Mouse (Mus musculus) layer of hippocampus, postnatal 36 days (tissue): Measurements from ENCODE around the gene Eif4g1. TPM values are rescaled to one million over a fixed set of nuclear protein-coding genes. Genes with fewer than 3 reads are reported as not detected.
"Not testable (repeated sequence)": the region's sequence is repeated elsewhere in the genome, so short reads cannot be mapped to it uniquely, and the experiment has no call there.

Experiments used
- DNase-seq, 2 experiments: peaks; one replicate each; pipeline ENCODE4 v3.0.0; 2022
- total RNA-seq, 2 experiments: library from RNA; stranded (reverse); gene quantifications; 2 replicates each; pipeline ENCODE4 v1.2.3; 2021

Eif4g1 gene
- 100 to 1,000 TPM; 292 to 299 TPM for total RNA-seq

DNA sequence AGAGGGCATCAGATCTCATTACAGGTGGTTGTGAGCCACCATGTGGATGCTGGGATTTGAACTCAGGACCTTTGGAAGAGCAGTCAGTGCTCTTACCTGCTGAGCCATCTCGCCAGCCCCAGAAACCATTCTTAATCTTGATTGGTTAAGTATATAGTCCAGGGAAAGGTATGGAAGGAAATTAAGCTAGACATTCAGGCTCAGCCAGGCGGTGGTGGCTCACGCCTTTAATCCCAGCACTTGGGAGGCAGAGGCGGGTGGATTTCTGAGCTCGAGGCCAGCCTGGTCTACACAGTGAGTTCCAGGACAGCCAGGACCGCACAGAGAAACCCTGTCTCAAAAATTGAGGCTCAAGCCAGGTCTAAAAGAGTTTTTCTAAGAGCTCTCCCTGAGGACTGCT lies at the start of gene Eif4g1:
TSS of gene Eif4g1 (plus strand) at position 301 of the 400 bp plus-strand sequence.
- not testable (repeated sequence) for DNase-seq

DNA sequence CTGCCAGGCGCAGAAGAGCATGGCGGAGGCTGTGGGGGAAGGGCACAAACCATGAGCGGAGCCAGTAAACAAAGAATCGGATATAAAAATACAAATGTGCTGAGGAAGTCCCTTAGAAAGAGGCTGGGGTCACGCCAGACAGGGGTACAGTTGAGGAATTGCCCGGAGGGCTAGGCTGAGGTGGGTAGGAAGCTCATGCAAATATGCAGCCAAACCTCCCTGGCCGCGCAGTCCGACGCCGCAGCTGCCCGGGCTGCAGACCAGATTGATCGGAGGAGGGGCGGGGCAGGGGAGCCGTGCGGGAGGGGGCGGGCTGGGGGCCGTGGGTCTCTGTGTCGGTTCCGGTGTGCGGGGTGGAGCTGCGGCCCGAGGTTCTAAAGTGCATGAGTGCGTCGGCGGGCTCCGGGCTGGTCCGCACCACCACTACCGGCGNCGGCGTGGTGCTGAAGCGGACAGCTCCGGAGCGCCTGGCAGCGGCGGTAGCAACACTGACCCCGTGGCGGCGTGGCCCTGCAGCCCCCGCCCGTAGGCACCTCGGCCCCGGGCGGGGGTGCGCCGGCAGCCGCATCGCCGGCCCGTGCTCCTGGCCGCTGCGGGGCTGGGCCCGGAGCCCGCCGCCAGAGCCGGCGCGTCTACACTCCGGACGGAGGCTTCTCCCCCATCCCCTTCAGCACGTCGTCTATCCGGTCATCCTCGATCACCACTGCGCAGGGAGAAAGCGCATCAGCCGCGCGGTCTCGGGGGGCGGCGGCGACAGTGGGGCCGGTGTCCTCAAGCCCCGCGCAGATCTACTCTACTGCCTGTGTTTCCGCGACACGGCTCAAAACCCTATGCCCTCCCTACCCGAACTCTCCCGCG lies 48.3 kb upstream of the Eif4g1 start:
- no peak for DNase-seq

DNA sequence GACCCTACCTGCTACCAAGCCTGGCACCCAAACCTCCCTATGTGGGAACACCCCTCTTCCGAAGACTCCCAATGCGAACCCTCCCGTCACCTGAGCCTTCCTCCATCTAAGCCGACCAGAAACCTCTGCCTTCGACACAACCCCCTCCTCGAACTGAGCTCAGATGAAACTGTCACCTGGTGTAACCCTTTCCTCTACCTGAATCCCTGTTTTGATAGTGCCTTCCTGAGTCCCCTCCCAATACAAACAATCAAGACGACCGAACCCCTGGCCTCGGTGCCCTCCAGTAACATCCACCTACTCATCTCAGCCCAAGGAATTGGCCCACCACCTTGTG lies 47.7 kb upstream of the Eif4g1 start:
- DNase-seq: no peak

DNA sequence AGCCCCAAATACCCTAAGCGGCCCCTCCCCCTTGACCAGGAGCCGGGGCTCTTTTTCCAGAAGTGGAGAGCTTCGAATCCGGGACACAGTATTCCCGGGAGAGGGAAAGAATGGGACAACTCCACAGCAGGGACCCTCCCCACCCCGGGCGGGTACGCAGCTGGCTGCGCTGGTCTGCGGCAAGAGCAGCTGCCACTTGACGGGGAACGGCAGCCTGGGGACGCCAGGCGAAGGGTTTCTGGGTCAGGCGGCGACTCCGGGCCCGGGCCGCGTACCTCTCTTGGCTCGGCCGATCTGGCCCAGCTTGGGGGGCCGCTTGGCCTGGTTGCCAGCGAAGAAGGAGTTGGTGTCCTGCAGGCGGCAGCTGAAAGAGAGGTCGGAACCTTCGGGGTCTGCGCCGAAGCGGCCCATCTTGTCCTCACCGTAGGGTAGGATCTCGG lies 47.3 kb upstream of the Eif4g1 start:
- DNase-seq: no peak

DNA sequence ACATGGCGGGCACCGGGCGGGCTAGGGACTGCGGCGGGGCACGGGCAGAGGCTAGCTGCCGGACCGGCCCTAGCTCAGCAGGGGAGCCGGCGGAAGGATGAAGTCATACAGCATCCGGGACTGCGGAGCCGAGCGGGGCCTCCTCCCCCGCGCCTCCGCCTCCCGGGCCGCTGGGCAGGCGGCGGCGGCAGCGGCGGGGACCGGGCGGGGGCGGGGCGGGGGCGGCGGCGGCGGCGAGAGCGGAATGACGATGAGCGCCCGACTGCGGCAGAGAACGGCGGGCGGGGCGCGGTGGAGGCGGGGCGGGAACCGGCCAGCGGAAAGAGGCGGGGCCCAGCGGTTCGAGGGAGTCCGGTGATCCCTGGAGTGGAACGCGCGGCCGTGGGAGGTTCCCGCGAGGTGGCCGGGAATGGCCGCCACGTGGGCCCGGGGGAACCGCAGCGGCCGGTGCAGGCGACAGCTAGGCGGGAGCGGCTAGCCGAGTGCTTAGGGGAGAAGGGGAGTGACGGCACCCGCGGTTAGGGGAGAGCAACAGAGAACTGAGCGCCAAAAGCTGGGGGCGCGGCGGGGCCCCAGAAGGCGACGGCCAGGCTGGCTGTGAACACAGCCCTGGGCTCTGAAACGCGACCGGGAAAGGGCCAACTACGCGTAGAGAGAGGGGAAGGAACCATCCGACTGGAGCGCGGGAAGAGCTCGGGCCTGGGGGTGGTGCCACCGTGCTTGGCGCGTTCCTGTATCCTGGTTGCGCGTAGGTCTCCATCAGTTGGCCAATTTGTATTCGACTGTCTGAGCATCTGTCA lies 46.7 kb upstream of the Eif4g1 start, which contains the start of gene Camk2n2:
TSS of gene Camk2n2 (minus strand) at position 97 of the 800 bp plus-strand sequence.
- DNase-seq: peak in 1 of 2 experiments; percentile 45

DNA sequence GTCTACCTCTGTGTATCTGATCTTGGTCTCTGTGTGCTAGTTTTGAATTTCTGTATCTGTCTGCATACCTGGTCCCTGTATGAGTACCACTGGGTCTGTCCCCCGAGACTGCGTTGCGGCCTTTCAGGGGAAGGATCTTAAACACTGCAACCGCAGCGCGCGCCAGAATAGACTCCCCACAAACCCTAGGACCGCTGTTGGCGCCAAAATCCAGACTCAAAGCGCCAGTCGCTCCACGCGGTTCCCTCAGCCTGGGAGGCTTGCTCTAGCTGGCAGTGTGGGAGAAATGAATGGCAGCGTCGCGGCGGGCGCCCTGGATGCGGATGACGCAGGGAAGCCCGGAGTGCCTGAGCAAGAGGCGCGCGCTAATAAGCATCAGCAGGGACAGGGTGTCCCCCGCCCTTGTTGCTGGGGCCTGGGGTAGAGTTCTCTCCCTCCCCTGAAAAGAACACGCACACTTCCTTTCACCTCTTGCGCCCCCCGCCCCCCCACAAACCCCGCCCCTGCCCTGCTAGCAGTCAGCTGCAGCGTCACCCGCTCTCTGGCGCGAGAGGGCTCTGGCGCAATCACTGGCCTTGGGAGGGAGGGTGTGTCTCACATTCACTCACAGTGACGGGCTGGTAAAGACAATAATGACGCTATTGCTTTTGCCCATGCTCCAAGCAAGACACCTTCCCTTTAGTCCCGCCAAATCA lies 46.0 kb upstream of the Eif4g1 start:
- DNase-seq: peak; percentile 55 to 69

DNA sequence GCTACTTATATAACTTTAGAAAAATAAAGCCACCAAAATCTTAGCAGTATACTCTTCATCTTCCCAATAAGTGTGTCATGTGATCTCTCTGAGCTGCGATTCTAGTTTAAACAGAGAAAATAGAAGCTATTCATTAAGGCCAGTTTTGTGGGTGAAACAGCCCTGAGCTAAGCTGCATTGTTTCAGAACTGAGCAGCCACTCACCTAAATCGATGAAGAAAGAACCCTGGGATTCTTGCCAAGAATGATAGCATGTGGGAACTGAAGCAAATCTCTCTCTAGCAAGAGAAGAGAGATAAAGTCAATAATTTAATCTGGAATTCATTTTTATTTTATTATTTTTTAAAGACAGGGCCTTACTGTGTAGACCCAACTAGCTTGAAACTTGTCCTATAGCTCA lies 44.9 kb upstream of the Eif4g1 start:
- no peak for DNase-seq

DNA sequence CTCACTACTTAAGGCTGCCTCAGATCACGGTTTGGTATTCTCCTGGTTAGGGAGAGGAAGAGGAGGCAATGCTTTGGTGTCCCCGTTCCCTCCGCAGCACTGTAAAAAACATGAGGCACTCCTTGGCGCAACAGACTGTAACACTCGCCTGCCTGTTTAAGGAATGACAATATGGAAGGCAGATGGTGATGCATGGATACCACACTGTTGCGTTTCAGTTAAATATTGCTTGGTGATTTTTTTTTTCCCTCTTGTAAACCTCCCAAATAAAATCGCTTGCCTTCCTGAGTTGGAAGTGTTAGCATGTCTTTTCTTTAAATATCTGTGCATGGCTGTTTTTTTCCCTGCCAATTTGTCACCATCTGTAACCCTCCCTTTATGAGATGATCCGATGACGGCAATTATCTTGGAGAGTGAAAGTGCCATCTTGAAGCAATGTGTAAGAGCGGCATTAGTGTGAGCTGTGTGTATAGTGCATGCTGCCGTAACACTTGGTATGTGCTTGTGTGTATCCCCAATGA lies 39.2 kb upstream of the Eif4g1 start:
- peak; percentile 19 to 24 for DNase-seq

DNA sequence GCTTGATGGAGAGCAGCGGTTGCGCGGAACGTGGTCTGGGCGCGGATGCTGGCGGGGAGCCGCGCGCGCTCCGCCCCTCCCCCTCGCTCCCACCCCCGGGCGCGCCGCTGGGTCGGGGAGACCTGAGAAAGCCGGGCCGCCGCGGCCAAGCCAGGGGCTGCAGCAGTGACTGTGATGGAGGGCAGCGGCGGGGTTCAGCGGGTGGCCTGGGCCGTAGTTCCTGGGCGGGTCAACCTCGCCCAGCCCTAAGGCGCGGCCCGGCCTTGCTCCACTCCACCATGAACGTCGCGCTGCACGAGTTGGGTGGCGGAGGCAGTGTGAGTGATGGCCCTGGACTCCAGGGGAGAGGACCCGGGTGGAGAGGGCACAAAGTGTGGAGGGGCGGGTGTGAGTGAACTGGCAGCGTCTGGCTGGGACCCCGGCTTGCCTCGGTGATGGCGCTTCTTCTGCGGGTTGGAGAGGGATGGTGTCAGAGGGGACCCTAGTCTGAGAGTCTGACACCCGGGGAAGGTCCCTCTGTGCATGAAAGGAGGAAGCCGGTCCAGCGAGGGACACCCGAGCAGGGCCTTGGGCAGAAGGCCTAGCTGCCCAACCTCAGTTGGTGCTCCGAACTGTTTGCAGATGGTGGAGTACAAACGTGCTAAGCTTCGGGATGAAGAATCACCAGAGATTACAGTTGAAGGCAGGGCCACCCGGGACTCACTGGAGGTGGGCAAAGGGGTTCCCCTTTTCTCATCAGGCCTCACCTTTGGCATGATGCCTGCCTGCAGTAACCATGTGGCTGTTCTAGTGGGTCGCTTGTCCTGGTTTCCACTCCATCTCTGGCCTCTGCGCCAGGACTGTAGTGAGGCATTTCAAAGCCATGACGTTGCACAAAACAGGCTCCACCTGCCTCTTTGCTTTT lies 38.1 kb upstream of the Eif4g1 start, which contains the start of gene Ece2:
TSS of gene Ece2 (plus strand) at position 98 of the 904 bp plus-strand sequence.
- DNase-seq: peak; percentile 21 to 23

DNA sequence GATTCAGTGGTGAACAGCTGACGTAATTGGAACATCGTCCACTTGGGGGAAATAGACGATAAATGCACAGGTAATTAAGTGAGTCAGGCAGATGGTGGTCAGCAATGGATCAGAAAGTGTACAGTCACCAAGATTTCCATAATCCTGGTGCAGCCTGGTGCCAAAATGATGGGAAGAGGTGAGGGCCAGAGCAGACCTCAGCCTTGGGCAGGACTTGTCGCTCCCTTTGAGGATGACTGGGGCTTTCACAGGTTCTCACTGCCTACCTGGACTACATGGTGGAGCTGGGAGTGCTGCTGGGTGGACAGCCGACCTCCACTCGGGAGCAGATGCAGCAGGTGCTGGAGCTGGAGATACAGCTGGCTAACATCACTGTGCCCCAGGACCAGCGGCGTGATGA lies 30.7 kb upstream of the Eif4g1 start:
- DNase-seq: no peak

DNA sequence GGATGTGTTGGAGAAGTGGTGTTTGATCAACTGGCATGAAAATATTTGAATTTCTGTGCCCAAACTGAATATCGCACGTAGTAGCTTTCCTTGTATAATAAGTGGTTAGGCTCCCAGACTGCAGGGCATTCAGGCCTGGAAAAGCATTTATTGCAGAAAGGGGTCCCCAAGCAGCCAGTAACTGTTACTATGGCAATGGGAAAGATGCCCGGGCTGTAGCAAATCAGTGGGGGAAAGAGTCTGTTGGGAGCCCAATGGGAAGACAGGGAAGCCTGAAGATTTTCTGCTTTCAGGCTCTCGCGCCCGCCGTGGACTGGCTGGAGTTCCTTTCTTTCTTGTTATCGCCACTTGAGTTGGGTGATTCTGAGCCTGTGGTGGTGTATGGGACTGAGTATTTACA lies 29.7 kb upstream of the Eif4g1 start:
- DNase-seq: peak; percentile 66 to 70

DNA sequence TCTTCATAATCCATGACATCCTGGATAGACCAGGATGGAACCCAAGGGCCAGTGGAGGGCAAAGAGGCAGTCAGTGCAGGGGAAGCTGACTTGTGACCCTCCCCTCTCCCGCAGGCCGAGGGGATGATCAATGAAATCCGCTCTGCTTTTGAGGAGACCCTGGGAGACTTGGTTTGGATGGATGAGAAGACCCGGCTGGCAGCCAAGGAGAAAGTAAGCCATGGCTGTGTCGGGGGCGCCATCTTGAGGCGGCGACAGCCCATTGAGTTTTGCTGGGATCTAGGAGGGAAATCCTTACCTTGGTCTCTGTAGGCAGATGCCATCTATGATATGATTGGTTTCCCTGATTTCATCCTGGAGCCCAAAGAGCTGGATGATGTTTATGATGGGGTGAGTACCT lies 26.0 kb upstream of the Eif4g1 start:
- DNase-seq: peak; percentile 77 to 78

DNA sequence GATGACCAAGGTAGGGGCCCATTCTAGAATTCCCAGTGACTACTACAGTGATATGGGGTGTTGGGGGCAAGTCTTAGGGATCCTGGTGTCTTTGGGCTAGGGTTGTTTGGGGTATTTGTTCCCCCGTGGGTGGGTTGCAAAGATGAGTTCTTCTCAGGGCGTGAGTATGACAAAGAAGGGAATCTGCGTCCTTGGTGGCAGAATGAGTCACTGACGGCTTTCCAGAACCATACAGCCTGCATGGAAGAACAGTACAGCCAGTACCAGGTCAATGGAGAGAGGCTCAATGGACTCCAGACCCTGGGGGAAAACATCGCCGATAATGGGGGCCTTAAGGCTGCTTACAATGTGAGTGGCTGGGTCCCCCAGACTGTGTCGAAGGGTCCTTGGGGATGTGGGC lies 24.2 kb upstream of the Eif4g1 start:
- no peak for DNase-seq

DNA sequence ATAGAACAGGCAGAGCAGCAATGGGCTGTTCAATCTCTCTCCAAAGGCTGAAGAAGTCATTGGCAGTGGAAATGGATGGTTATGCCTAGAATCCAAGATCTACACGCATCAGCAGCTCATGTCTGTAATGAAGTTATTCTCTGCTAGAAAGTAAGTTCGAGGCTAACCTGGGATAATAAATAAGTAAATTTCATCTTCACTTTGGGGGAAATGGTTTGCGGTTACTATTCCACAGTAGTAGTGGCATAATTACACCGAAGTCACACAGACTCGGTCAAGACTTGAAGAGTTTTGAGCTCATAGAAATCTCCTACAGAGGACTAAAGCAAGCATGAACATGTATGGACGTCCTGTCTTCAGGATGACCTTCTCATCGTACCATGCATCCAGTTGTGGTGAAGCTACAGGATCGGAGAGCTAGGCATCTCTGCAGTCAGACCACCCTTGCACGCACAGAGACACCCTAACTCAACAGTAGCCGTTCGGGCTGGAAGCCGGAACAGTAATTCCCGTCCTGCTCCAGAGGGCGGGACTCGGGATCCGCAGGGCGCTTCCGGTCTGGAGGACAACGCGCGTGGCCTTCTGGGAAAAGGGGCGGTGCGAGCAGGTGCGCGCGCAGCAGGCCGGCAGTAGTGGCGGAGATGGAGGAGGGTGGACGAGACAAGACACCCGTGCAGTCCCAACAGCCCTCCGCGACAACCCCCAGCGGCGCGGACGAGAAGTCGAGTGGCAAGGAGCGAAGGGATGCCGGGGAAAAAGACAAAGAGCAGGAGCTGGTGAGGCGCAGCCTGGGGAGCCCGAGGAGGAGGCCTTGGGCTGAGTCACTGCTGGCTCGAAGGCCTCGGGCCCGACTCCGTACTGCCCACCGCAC lies 16.8 kb upstream of the Eif4g1 start, which contains the start of gene Psmd2:
TSS of gene Psmd2 (plus strand) at position 577 of the 871 bp plus-strand sequence.
- peak; percentile 95 to 97 for DNase-seq

DNA sequence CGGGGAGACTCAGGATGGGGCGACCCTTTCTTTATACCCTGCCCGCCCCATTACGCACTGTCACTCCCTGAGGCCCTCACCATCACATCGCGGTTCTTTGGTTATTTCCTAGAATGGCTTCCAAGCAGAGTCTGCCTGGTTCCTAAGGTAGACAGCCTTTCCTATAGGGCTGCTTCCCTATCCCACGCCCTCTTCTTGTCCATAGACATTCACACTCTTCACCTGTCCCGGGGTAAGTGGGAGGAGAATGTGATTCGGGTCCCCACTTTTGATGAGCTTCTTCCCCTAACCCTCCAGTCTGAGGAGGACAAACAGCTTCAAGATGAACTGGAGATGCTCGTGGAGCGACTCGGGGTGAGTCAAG lies 16.2 kb upstream of the Eif4g1 start:
- DNase-seq: no peak

DNA sequence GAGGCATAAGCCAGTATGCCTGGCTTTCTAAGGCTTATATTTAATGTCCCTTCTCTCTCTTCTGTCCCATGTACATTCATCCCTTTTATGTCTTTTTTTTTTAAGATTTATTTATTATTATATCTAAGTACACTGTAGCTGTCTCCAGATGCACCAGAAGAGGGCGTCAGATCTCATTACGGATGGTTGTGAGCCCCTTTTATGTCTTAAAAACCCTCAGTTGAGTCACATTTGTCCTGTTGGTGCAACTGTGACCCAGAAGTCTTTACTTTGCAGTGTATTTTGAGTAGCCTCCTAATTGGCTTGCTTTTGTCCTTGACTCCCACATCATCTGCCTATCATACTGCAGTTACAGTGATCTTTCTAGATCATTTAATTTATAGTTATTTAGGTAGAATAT lies 14.8 kb upstream of the Eif4g1 start:
- DNase-seq: no peak

DNA sequence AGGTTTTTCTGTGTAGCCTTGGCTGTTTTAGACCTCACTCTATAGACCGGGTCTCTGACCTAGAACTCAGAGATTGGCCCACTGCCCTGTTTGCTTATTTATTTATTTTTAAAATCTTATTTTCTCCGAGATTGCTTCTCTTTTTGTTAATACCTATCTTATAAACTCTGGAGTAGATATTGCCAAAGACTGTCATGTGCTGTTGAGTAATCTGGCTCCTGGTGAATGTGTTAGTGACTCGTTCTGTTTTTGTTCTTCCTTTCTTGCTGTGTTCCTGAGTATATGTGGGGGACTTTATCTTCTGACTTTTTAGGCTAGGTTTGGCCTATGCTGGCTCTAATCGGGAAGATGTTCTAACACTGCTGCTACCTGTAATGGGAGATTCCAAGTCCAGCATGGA lies 10.5 kb upstream of the Eif4g1 start:
- no peak for DNase-seq

DNA sequence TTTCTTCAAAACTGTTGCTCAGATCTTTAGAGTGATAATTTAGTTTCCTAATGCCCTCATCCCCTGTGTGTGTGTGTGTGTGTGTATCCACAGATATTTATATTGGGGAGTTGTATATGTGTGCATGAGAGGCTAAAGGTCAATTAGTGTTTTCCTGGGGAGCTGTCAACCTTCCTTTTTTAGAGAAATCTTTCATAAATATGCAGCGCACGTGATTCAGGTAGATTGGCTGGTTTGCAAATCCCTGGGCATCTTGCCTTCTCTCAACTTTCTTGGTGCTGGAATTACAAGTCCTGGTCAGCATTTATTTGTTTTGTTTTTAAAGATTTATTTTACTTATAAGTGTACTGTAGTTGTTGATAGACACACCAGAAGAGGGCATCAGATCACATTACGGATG lies 2.2 kb downstream of the Eif4g1 start:
- no peak for DNase-seq

DNA sequence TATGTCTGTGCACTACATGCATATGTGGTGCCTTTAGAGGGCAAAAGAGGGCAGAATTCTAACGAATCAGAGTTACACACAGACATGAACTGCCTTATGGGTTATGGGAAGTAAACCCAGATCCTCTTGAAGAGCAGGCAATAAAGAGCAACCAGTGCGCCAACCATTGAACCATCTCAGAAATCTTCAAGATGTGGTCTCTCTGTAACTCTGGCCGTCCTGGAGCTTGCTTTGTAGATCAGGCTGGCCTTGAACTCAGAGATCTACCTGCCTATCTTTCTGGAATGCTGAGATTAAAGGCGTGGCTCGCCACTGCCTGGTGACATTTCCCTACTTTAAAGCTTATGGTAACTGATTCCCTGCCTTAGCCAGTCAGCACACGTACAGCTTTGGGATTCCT lies 3.8 kb downstream of the Eif4g1 start:
- DNase-seq: no peak

DNA sequence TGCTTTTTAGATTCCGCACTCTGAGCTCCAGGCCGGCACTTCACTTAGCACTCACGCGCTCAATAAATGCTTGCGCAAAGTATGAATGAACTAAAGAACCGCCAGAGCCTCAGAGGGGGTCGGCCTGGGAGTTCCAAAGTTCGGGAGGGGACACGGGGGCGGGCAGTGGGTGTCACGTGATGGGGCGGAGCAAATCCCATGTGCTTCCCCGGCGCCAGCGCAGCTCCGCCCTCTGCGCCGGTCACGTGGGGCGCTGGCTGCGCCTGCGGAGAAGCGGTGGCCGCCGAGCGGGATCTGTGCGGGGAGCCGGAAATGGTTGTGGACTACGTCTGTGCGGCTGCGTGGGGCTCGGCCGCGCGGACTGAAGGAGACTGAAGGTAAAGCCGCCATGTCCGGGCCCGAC lies 4.4 kb downstream of the Eif4g1 start:
- peak; percentile 95 to 96 for DNase-seq
